Mouse (Mus musculus) cerebellum, adult 2 months (tissue): ENCODE results near the gene Ikzf3.

Experiments
- CTCF ChIP-seq: fragments of 200-500 bp; IDR thresholded peaks from 2 replicates; pipeline ENCODE4 v1.5.1; 2011; ENCODE audit warnings: low read depth, mild to moderate bottlenecking, control low read depth, low read length, moderate library complexity, borderline replicate concordance; ENCODE audit not compliant: insufficient read depth
- POLR2A ChIP-seq: fragments of 200-500 bp; IDR thresholded peaks from 2 replicates; pipeline ENCODE4 v1.6.1; 2011; ENCODE audit warnings: low read length, control low read depth, borderline replicate concordance; ENCODE audit not compliant: insufficient read depth

DNA sequence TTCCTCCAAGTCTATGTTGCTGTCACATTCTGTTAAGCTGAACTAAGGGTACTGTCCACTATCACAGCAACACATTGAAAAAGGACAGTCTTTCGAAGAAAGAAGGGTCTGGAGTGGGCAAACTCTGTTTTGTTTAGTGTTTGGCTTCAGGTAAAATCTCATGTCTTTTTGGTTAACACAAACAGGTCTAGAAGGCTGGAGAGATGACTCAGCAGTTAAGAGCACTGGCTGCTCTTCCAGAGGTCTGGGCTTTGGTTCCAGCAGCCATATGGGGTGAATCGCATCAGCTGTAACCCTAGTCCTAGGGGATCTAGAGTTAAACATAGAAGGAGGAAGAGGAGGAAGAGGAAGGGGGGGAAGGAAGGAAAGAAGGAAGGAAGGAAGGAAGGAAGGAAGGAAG lies 60.1 kb downstream of the Ikzf3 start:
- TF ChIP-seq POLR2A (no peak), CTCF (no peak)
